Mouse (Mus musculus) stomach, postnatal 0 days (tissue): ENCODE data around the gene Cdc42ep2.

Experiments
- CTCF ChIP-seq: IDR thresholded peaks from 2 replicates; pipeline ENCODE4 v1.5.1; 2016; ENCODE audit warnings: antibody characterized with exemption, low read depth, mild to moderate bottlenecking, moderate library complexity
- EP300 ChIP-seq: optimal IDR thresholded peaks from 2 replicates; pipeline ENCODE3; 2016; ENCODE audit warnings: antibody characterized with exemption

- TF ChIP-seq EP300 (no peak), CTCF (no peak)
Measured at GRCm38 (mm10) chr19:5922119-5922942, 2.3 kb downstream of the Cdc42ep2 start.
